Mouse (Mus musculus) yolk sac, embryonic 10.5 days (tissue): ENCODE measurements around the gene Isy1.

Source experiments
- DNase-seq: peaks from one replicate; pipeline ENCODE4 v3.0.0-alpha.2; 2017; ENCODE audit warnings: low spot score

Gene Isy1

DNA sequence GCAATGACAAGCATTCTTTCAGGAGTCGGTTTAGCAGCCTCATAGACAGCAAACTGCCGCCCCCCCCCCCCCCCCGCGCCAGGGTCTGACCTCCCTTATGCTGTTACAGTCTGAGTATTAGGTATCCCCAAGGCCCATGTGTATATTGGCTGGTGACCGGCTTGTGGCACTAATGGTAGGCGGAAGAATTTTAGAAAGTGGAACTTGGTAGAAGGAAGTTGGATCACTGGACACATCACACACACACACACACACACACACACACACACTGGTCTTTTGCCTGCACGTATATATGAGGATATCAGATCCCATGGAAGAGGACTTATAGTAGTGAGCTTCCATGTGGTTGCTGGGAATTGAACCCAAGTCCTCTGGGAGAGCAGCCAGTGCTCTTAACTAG, 36.1 kb downstream of the Isy1 start:
- no peak for DNase-seq

DNA sequence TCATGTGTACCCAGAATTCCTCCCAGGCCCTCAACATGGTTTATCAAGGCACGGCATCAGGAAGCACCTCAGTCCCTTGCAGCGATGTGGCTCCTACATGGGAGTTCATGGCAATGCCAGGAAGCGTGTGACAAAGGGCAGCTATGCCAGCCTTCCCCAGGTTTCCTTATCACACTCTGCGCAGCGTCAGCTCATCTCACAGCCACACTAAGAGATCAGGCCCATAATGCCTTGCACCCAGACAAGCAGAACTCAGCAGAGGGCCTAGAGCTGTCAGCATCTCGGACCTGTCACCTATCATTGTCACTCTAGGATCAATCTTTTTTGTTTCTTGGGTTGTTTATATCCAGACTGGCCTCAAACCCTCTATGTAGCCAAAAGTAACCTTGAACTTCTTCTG, 39.0 kb downstream of the Isy1 start:
- DNase-seq: no peak

DNA sequence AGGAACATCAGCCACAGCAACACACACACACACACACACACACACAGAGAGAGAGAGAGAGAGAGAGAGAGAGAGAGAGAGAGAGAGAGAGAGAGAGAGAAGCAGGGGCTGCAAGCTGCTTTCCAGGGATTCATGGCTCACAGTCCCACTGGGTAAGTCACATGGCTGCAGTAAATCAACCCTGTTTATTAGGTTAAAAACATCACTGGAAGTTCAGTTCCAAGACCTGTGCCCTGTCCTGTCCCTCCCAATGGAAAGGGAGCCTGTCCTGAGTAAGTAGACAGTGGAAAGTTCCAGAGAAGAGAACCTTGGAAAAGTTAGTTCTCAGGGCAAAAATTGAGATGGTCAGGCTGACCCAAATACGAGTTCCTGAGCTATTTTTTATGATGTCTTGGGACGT, 41.3 kb downstream of the Isy1 start:
- no peak for DNase-seq

DNA sequence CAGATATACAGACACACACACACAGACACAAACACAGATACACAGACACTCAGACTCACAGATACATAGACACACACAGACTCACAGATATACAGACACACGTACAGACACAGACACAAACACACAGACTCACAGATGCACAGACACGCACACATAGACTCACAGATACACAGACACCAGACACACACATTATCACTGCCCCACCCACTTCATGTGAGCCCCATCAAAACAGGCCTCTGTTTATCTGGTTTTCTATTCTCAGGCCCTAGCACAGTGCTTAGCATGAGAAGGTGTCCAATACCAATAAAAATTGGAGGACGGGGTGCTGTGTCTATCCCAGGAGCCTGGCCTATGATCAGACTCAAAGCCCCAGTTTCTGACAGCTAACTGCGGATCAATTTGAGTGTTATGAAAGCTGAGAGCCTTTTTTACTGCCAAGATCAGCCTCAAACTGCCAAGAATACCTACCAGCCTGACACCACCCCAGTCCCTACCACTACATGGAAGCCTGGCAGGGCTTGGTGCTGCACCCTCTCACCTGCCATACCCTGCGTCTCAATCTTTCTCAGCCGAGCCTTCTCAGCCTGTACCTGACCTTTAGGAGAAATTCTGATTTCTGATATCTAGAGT, 42.2 kb downstream of the Isy1 start:
- no peak for DNase-seq

DNA sequence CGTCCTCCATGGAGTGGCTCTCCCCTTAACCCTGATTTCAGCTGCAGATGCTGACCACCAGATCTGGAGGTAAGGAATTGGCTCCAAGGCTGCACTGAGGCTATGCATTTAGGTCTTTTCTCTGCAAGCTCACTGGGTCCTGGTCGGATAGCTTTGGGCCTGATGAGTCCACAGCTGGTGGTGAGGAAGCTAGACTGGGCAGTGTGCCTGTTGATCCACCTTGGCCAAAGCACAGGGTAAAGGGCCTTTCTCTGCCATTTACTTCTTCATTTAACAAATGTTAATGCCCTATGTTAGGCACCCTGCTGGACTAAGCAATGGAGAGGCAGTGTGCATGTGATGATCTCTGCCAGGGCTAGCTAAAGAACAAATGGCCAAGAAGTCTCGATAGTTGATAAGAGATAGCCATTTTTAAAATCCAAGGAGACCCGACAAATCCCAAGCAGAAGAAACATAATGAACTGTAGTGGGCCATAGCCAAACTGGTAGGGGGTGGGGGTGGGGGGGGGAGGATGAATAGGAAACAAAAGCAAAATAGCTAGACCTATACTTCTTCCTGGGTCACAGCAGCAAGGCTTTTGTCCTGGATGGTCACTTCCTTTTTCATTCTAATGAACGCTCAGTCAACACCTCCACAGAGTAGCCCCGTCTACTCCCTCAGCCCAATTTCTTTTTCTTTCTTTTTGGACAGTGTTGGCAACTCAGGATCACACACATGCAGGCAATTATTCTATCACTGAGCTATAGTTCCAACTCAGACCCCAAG, 43.0 kb downstream of the Isy1 start:
- no peak for DNase-seq

- DNase-seq: no peak
These were observed 44.6 kb downstream of the Isy1 start for GRCm38 (mm10) chr6:87793821-87794510.

- no peak for DNase-seq
These were observed 46.8 kb downstream of the Isy1 start for GRCm38 (mm10) chr6:87791826-87792225.

DNA sequence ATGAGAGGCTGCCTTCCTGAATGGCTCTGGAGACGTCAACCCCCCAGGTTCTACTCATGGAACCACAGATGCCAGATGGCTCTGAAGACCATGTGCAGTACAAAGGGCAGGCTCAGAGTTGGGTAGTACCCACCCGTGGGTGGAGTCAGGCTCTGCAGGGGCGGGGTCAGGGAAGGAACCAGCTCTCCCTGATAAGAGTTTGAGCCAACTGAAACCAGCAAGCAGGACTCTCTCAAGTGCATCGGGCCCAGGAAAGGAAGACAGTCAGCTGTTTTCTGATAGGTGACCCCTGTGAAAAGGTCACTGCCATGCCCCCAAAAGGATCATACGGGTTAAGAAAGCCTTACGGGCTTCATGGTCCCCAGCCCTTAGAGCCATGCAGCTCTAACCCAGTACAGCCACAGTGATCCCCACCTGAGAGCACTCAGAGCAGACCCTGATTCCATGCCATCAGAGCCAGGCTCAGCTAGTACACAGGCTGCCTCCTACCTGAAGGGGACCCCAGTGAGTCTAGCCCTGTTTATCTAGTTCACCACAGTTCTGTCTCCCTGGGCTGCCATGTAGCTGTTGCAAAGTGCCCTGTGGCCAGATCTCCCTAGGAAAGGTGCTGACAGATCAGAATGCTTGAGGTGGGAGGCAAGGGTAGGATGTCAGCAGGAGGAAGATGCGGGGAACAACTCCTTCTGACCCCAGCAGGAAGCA, 47.7 kb downstream of the Isy1 start:
- DNase-seq: peak; percentile 34

DNA sequence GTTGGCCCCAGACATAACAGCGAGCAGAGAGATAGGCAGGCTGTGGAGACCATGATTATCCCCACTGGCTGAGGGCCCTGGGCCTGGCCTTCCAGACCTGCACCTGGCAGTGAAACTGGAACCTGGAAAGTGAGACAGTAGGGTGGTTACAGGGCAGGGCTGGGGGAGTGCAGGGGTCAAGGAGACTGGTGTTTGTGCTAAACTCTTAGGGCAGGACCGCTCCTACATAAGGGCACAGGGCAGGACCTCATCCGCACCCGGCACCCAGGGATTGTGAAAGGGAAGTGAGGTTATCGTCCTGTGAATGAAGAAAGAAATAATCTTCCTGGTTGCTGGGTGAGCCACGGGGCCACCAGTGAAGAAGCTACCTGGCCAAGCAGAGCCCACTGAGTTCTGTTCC, 48.8 kb downstream of the Isy1 start:
- DNase-seq: no peak

DNA sequence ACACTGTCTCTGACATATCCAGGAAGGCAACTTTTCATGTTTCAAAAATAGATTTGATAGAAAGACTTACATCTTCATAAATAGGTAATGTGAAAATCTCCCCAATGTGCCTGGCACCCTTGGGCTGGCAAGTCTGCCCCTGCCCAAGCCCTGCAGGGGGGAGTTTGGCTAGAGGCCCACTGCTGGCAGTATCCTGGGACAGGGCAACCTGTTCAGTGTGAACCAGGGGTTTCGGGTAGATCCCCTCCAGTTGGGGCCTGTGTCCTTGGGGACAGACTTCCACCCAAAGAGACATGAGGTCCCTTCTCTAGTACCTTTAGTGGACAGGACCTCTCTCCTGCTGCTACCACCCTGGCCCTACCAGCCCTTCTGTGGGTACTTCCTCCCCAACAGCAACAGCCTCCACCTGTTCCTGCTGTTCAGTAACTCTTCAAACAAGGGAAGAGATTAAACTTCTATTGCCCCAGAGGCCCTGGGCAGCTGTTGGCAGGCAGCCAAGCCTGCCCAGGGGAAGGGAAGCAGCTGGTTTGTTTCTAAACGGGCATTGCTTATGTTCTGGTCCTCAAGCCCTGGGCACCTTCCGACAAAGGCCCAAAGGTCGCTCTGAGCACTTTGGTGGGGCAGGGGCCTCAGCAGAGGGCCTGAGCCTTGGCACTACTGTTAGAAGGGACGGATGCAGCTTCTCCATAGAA, 49.6 kb downstream of the Isy1 start:
- no peak for DNase-seq

DNA sequence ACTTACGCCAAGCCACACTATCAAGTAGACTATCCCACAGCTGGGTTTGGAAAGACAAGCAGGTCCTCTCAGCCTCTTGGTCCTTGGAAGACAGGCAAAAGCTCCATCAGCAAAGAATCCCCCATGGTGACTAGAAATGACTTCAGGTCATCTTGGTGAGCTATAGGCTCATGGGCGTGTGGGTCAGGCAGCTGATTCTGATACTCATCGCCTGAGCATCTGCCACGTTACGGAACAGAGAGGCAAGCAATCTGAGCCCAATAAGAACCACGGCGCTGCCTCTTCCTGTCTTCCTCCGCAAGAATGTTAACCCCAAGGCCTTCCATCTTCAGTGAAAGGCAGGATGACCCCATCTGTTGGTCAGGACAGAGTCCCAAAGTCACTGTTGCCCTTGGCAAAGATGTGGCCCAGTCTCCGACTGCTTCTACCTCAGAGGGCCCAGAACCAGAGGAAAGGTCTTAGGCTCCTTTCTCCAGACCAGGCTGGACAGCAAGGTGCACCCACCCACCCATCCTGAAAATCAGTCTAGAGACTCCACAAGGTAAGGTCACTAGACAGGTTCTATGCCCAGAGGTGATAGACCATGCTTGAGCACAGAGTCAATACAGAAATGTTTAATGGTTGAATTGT, 50.2 kb downstream of the Isy1 start:
- no peak for DNase-seq

DNA sequence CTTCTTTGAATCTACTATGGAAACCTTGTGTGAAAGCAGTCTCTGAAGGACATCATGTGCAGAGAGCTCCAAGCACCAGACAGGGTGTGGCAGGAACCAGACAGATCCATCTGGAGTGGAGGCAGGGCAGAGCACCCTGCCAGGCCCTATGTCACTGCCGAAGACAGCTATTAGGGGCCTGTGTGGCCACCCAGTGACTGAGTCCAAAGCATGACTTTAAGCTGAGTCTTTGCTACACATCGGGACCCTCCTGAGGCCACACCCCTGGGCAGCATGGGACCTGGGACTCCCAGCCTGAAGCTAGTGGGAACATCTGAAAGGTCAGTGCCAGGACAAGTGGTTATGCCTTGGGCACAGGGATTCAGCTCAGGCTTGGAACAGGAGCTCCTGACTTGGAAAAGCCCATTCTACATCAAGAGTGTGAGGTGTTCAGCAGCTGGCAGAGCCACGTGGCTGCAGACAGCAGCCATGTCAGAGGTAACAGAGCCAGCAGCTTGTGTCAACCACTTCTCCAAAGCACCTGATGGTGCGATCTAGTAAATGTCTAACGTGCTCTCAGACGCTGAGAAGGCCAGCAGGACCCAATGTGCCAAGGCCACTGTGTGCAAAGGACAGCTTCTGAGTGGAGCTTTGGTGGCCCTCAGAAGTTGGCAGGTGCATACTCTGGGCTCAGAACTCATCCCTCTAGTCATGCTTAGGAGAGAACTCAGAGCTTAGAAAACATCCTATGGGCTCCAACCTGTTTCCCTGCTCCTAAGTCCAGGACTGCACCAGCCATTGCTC, 51.3 kb downstream of the Isy1 start:
- DNase-seq: no peak

DNA sequence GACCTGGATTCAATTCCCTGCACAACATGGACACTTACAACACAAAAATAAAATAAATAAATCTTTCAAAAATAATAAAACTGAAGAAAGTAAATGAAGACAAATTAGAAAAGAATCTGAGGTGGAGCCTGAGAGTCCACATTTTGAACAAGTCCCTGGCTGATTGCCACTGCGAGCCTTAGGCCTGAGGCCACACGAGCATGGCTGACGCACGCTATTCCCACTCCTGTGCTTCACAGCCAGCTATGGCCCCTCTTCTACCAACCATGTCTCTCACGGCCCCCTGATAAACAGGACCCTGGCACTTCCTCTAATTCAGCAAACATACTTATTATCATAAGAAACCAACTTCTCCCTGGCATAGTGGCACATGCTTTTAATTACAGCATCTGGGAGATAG, 52.0 kb downstream of the Isy1 start:
- DNase-seq: no peak

GRCm38 (mm10) chr6:87784033-87784432, 54.6 kb downstream of the Isy1 start:
- no peak for DNase-seq

GRCm38 (mm10) chr6:87780546-87781301, 57.9 kb downstream of the Isy1 start:
- no peak for DNase-seq

GRCm38 (mm10) chr6:87779174-87780165, 59.1 kb downstream of the Isy1 start:
- DNase-seq: no peak

DNA sequence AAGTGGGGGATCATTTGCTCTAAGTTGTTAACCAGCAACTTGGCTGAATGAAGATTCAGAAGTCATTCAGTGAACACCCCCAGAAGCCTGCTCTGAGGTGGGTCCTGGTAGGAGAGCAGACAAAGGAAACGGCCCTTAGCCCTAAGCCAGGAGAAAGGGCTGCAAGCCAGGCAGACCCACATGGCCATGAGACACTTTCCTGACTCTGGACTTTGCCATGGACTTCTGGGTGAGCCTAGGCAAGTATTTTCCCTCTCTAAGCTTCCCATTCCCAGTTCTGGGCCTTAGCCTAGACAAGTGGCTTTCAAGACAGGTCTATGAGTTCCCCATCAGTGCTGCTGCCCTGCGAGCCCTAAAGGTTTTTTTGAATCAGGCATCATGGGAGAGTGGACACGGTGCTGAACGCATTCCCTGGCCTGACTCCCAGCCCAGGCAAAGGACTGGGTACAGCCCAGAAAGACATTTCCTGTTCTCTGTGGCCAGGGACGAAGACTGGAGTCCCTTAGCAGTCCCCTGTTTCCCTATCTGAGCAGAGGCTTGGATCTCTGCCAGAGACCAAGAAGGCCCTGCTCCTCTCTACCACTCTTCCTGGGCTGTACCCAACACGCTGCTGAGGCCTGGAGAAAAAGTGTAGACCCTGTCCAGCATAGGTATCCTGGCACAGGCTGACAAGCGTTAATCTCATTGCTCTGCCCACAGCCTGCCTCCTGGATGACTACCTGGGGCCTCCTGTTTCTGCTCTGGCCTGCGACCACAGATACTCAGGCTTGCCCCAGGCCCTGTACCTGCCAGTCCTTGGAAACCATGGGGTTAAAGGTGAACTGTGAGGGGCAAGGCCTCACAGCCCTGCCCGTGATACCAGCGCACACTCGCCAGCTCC, 60.1 kb downstream of the Isy1 start:
- DNase-seq: no peak

- DNase-seq: no peak
These were observed 60.8 kb downstream of the Isy1 start, which contains the start of gene Gp9 for GRCm38 (mm10) chr6:87777842-87778241. Gene Gp9, plus strand, starts transcription at chr6:87778072.
